Mouse (Mus musculus) erythroblast, embryonic 14.5 days (primary cell): ENCODE measurements around the gene A430005L14Rik.
"Not testable (repeated sequence)": the region's sequence is repeated elsewhere in the genome, so short reads cannot be mapped to it uniquely, and the experiment has no call there.

ENCODE experiments used
- GATA1 ChIP-seq: IDR thresholded peaks from 2 replicates; pipeline ENCODE4 v1.6.1; 2012; ENCODE audit warnings: low read length, inconsistent platforms, mixed read lengths
- TAL1 ChIP-seq: IDR thresholded peaks from 3 replicates; pipeline ENCODE4 v1.6.1; 2012; ENCODE audit warnings: low read length, inconsistent platforms, mixed read lengths

DNA sequence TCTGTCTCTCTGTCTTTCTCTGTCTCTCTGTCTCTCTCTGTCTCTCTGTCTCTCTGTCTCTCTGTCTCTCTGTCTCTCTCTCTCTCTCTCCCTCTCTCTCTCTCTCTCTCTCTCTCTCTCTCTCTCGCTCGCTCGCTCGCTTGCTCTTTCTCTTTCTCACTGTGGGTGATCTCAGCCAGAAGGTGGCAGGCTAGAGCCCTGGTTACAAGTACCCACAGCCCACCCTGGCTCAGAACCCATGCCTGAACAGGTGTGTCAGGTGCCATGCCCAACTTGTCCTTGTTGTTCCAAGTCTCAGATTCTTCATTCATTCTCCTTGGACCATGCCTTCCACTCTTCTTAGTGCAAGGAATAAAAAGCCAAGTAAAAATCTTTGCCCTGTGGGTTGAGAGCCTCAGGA lies 34.9 kb upstream of the A430005L14Rik start:
- not testable (repeated sequence) for TF ChIP-seq GATA1, TAL1
